Mouse (Mus musculus) intestine, postnatal 0 days (tissue): ENCODE results near the gene Bmpr1b. TPM values are rescaled to one million over a fixed set of nuclear protein-coding genes. Genes with fewer than 3 reads are reported as not detected.

Experiments
- ATAC-seq: fragments of 200-750 bp; cut with Nextera tagmentation; 2 replicates; pipeline ENCODE4 v1.8.0; 2017; ENCODE audit warnings: mild to moderate bottlenecking, moderate TSS enrichment, moderate library complexity
- H3K27ac ChIP-seq: fragments of 300-500 bp; sonication (generic); 2 replicates; pipeline ENCODE4 v1.5.1; 2014; ENCODE audit warnings: mild to moderate bottlenecking, low read depth, low read length, moderate library complexity
- H3K27me3 ChIP-seq: fragments of 300-500 bp; sonication (generic); replicated peaks from 2 replicates; pipeline ENCODE4 v1.6.1; 2014; ENCODE audit warnings: low read length, mixed read lengths; ENCODE audit not compliant: control insufficient read depth, insufficient read depth
- H3K36me3 ChIP-seq: fragments of 300-500 bp; sonication (generic); 2 replicates; pipeline ENCODE4 v1.6.1; 2014; ENCODE audit warnings: mild to moderate bottlenecking, moderate library complexity; ENCODE audit not compliant: control insufficient read depth, insufficient read depth
- H3K4me1 ChIP-seq: fragments of 300-500 bp; sonication (generic); replicated peaks from 2 replicates; pipeline ENCODE4 v1.6.1; 2014; ENCODE audit warnings: antibody characterized with exemption, low read length, mixed read lengths; ENCODE audit not compliant: control insufficient read depth, insufficient read depth
- H3K4me2 ChIP-seq: fragments of 300-500 bp; sonication (generic); replicated peaks from 2 replicates; pipeline ENCODE4 v1.6.1; 2014; ENCODE audit warnings: low read depth, mild to moderate bottlenecking, moderate library complexity
- H3K4me3 ChIP-seq: fragments of 300-500 bp; sonication (generic); 2 replicates; pipeline ENCODE4 v1.5.1; 2014; ENCODE audit warnings: low read depth, low read length
- H3K9ac ChIP-seq: fragments of 300-500 bp; sonication (generic); 2 replicates; pipeline ENCODE4 v1.6.1; 2014; ENCODE audit warnings: mild to moderate bottlenecking, low read depth, low read length
- H3K9me3 ChIP-seq: fragments of 300-500 bp; sonication (generic); 2 replicates; pipeline ENCODE4 v1.6.1; 2016; ENCODE audit warnings: mixed run types; ENCODE audit not compliant: control insufficient read depth
- CTCF ChIP-seq: sonication (generic); IDR thresholded peaks from 2 replicates; pipeline ENCODE4 v1.5.1; 2016; ENCODE audit warnings: low read depth, mild to moderate bottlenecking, control low read depth, antibody characterized with exemption, moderate library complexity
- WGBS: fragments of 180-500 bp; shearing (Covaris S2); extraction: QIAGEN DNeasy Blood & Tissue Kit; methylation state at CpG from one replicate; pipeline ENCODE4 v1.1.7; 2014; 5-methylcytosine and 5-hydroxymethylcytosine counted together
- polyA plus RNA-seq: library from polyadenylated mRNA; unstranded; fragments of >200 nt; fragmentation: Nextera tagmentation; extraction: Ambion mirVana; gene quantifications from 2 replicates; pipeline ENCODE4 v1.2.1, GENCODE M21; 2015

The Bmpr1b gene
- polyA plus RNA-seq, 1 experiment from 2014 or later = 0.33 TPM

GRCm38 (mm10) chr3:141797372-141797771 lies 371.9 kb downstream of the Bmpr1b start:
- no peak overlapping the region for H3K4me2 ChIP-seq
- no peak for ATAC-seq
- H3K27ac ChIP-seq = no peak overlapping the region
- no peak overlapping the region for H3K4me3 ChIP-seq
- H3K27me3 ChIP-seq = no peaks in the 10 kb centered on the region
- no peak overlapping the region for H3K9ac ChIP-seq
- no peaks in the 10 kb centered on the region for H3K36me3 ChIP-seq
- no peaks in the 10 kb centered on the region for H3K4me1 ChIP-seq
- TF ChIP-seq CTCF = no peak
- H3K9me3 ChIP-seq = no peaks in the 10 kb centered on the region

- no peak overlapping the region for H3K27ac ChIP-seq
- H3K36me3 ChIP-seq = no peaks in the 10 kb centered on the region
- H3K27me3 ChIP-seq = no peaks in the 10 kb centered on the region
- H3K4me2 ChIP-seq = no peak overlapping the region
- TF ChIP-seq CTCF = no peak
- H3K9ac ChIP-seq = no peak overlapping the region
- WGBS = 85% methylated on average over 3 of the region's 3 CpGs
- no peak for ATAC-seq
- H3K9me3 ChIP-seq = no peaks in the 10 kb centered on the region
- H3K4me3 ChIP-seq = no peak overlapping the region
- H3K4me1 ChIP-seq = no peaks in the 10 kb centered on the region
Measured at GRCm38 (mm10) chr3:141794371-141794770, 374.9 kb downstream of the Bmpr1b start.

- WGBS = 91% methylated on average over 2 of the region's 2 CpGs
- Histone ChIP-seq H3K9me3 (no peaks in the 10 kb centered on the region), H3K36me3 (no peaks in the 10 kb centered on the region), H3K9ac (no peak overlapping the region), H3K27ac (no peak overlapping the region), H3K27me3 (no peaks in the 10 kb centered on the region), H3K4me1 (no peaks in the 10 kb centered on the region), H3K4me2 (no peak overlapping the region), H3K4me3 (no peak overlapping the region)
- ATAC-seq = no peak
- TF ChIP-seq CTCF = no peak
Measured at GRCm38 (mm10) chr3:141793755-141794154, 375.5 kb downstream of the Bmpr1b start.

DNA sequence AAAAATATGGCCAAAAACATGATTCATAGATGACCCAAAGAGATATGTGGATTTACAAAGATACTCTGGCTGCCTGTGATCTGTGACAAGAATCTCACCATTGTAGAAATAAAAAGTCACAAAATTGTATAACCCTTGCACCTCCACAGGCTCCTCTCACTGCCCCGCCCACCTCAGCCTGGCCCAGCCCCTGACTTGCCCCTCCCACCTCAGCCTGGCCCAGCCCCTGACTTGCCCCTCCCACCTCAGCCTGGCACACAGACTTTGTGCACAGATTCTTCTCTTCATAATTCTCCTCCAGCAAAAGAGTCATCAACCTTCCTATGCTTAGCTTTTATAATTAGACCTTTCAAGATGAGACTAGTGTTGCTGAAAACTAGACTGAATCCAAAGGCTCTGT lies 377.1 kb downstream of the Bmpr1b start:
- no peak for TF ChIP-seq CTCF
- Histone ChIP-seq H3K4me2 (no peak overlapping the region), H3K27me3 (no peaks in the 10 kb centered on the region), H3K9ac (no peak overlapping the region), H3K36me3 (no peaks in the 10 kb centered on the region), H3K27ac (no peak overlapping the region), H3K9me3 (no peaks in the 10 kb centered on the region), H3K4me1 (no peaks in the 10 kb centered on the region), H3K4me3 (no peak overlapping the region)
- no peak for ATAC-seq
- WGBS = 95% methylated on average over 1 of the region's 1 CpGs

DNA sequence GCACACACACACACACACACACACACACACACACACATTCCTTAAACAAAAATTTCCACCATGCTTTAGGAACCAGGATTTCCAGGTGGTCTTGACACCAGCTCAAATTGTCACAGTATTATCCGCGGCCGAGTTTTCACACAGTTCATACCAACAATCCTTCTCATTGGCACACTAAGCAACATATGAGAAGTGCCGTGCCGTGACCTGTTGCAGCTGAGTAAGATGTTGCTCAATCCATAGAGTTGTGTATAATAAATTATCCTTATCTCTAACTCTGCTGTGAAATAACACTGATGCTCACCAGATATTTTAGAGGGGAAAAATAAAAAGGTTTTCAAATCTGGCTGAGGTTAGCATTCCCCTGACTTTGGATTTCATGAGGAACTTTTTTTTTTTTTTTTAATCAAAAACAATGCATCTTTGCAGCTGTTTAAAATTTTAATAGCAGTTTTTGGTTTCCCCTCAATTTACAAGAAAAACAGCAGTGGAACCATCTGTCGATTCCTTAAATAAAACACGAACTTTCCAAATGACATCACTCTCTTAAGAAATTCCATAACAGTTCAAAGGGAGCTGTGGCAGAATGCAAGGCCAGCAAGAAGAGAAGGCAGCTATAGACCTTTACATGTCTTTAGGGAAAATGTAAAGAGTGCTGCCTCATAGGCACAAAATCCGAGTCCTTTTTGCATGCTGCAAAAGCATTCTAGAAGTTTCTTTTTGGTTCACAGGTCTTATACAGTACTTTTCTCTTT lies 378.0 kb downstream of the Bmpr1b start:
- no peaks in the 10 kb centered on the region for H3K4me1 ChIP-seq
- TF ChIP-seq CTCF = no peak
- no peak overlapping the region for H3K27ac ChIP-seq
- no peak for ATAC-seq
- no peak overlapping the region for H3K4me2 ChIP-seq
- no peaks in the 10 kb centered on the region for H3K27me3 ChIP-seq
- no peaks in the 10 kb centered on the region for H3K36me3 ChIP-seq
- no peaks in the 10 kb centered on the region for H3K9me3 ChIP-seq
- no peak overlapping the region for H3K9ac ChIP-seq
- H3K4me3 ChIP-seq = no peak overlapping the region
- WGBS = 59% methylated on average over 8 of the region's 8 CpGs

Other genes starting within 250 kb of the Bmpr1b start
- gene Pdlim5, start 226.3 kb upstream of the Bmpr1b start, polyA plus RNA-seq = 24.5 and 27.5 TPM in 2 replicates